Mouse (Mus musculus) kidney, embryonic 16.5 days (tissue): ENCODE measurements at regions not wholly inside any gene's neighbourhood (a gene's known extent, or its start where the extent isn't known, plus 50 kb on each side); places are given as distances from the start of the nearest gene placed in this dataset.

Source experiments
- ATAC-seq: fragments of 200-750 bp; cut with Nextera tagmentation; 2 replicates; pipeline ENCODE4 v1.8.0; 2017; ENCODE audit warnings: moderate TSS enrichment; ENCODE audit not compliant: low FRiP score, low TSS enrichment
- H3K27ac ChIP-seq: fragments of 300-500 bp; sonication (generic); 2 replicates; pipeline ENCODE4 v1.5.1; 2014; ENCODE audit warnings: low read length
- H3K27me3 ChIP-seq: fragments of 300-500 bp; sonication (generic); 2 replicates; pipeline ENCODE4 v1.6.1; 2014; ENCODE audit warnings: low read length, control low read depth, mixed read lengths; ENCODE audit not compliant: insufficient read depth
- H3K36me3 ChIP-seq: fragments of 300-500 bp; sonication (generic); 2 replicates; pipeline ENCODE4 v1.6.1; 2014; ENCODE audit warnings: low read length, control low read depth, mixed read lengths; ENCODE audit not compliant: insufficient read depth
- H3K4me1 ChIP-seq: fragments of 300-500 bp; sonication (generic); 2 replicates; pipeline ENCODE4 v1.6.1; 2014; ENCODE audit warnings: low read length, control low read depth, mixed read lengths; ENCODE audit not compliant: insufficient read depth
- H3K4me2 ChIP-seq: fragments of 300-500 bp; sonication (generic); replicated peaks from 2 replicates; pipeline ENCODE4 v1.6.1; 2014; ENCODE audit warnings: low read depth, low read length
- H3K4me3 ChIP-seq: fragments of 300-500 bp; sonication (generic); 2 replicates; pipeline ENCODE4 v1.5.1; 2014; ENCODE audit warnings: mild to moderate bottlenecking, low read length
- H3K9ac ChIP-seq: fragments of 300-500 bp; sonication (generic); replicated peaks from 2 replicates; pipeline ENCODE4 v1.6.1; 2014; ENCODE audit warnings: low read length
- H3K9me3 ChIP-seq: fragments of 300-500 bp; sonication (generic); 2 replicates; pipeline ENCODE4 v1.6.1; 2016; ENCODE audit warnings: low read length, control low read depth
- WGBS: fragments of 180-500 bp; shearing (Covaris S2); extraction: QIAGEN DNeasy Blood & Tissue Kit; methylation state at CpG from one replicate; pipeline ENCODE4 v1.1.7; 2014; 5-methylcytosine and 5-hydroxymethylcytosine counted together

DNA sequence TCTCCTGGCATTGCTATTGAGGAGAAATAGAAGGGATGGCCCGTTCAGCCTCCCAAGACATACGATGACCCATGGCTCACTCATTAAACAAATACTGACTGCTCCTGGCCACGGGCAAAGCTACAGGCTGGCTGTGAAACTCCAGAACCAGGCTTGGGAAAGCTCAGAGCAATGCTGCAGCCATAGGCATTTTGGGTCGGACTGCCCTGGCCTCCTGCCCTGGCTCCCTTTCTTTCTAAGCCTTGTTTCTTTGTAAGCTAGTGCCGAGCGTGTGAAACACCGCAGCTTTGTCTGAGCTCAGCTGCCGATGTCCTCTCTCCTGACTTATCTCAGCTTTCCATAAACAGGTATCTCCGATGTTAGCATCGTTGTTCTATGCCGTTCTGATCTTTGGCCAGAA lies 316.9 kb downstream of the Gm45692 start:
- no peak for ATAC-seq
- H3K36me3 ChIP-seq = no peaks in the 10 kb centered on the region
- H3K27me3 ChIP-seq = no peaks in the 10 kb centered on the region
- peaks cover 8% of the 10 kb centered on the region; the same call in 1 of the 2 replicates for H3K4me1 ChIP-seq
- no peak overlapping the region for H3K27ac ChIP-seq
- no peaks in the 10 kb centered on the region for H3K9me3 ChIP-seq
- no peak overlapping the region for H3K9ac ChIP-seq
- 81% methylated on average over 11 of the region's 11 CpGs for WGBS
- no peak overlapping the region for H3K4me2 ChIP-seq
- no peak overlapping the region for H3K4me3 ChIP-seq

GRCm38 (mm10) chr8:26437571-26437970 lies 318.2 kb downstream of the Gm45692 start:
- no peaks in the 10 kb centered on the region for H3K27me3 ChIP-seq

GRCm38 (mm10) chr8:26438246-26438862 lies 319.0 kb downstream of the Gm45692 start:
- H3K27ac ChIP-seq = no peak overlapping the region
- no peaks in the 10 kb centered on the region for H3K27me3 ChIP-seq
- no peak overlapping the region; the same call in 1 of the 2 replicates for H3K9ac ChIP-seq
- no peaks in the 10 kb centered on the region for H3K36me3 ChIP-seq
- no peak for ATAC-seq
- H3K4me3 ChIP-seq = peak overlapping the region; percentile 35
- peaks cover 9% of the 10 kb centered on the region; the same call in 1 of the 2 replicates for H3K4me1 ChIP-seq
- WGBS = 29% methylated on average over 15 of the region's 15 CpGs
- no peaks in the 10 kb centered on the region for H3K9me3 ChIP-seq
- H3K4me2 ChIP-seq = peak overlapping the region; percentile 55

More at GRCm38 (mm10) chr8:26437571-26437970, 318.2 kb downstream of the Gm45692 start:
- Histone ChIP-seq H3K36me3 (no peaks in the 10 kb centered on the region), H3K9me3 (no peaks in the 10 kb centered on the region), H3K9ac (no peak overlapping the region), H3K4me3 (no peak overlapping the region), H3K4me2 (no peak overlapping the region), H3K27ac (no peak overlapping the region), H3K4me1 (peaks cover 9% of the 10 kb centered on the region; the same call in 1 of the 2 replicates)
- ATAC-seq = no peak
- 69% methylated on average over 3 of the region's 3 CpGs for WGBS

- 7% methylated on average over 16 of the region's 16 CpGs for WGBS
- Histone ChIP-seq H3K27me3 (no peaks in the 10 kb centered on the region), H3K27ac (no peak overlapping the region), H3K9ac (peak overlapping the region; percentile 29; the same call in 1 of the 2 replicates), H3K36me3 (no peaks in the 10 kb centered on the region), H3K9me3 (no peaks in the 10 kb centered on the region), H3K4me3 (peak overlapping the region; percentile 35), H3K4me1 (peaks cover 9% of the 10 kb centered on the region; the same call in 1 of the 2 replicates), H3K4me2 (peak overlapping the region; percentile 55)
- peak; percentile 29; the same call in 1 of the 2 replicates for ATAC-seq
Observed at GRCm38 (mm10) chr8:26438877-26439276, 319.5 kb downstream of the Gm45692 start.

DNA sequence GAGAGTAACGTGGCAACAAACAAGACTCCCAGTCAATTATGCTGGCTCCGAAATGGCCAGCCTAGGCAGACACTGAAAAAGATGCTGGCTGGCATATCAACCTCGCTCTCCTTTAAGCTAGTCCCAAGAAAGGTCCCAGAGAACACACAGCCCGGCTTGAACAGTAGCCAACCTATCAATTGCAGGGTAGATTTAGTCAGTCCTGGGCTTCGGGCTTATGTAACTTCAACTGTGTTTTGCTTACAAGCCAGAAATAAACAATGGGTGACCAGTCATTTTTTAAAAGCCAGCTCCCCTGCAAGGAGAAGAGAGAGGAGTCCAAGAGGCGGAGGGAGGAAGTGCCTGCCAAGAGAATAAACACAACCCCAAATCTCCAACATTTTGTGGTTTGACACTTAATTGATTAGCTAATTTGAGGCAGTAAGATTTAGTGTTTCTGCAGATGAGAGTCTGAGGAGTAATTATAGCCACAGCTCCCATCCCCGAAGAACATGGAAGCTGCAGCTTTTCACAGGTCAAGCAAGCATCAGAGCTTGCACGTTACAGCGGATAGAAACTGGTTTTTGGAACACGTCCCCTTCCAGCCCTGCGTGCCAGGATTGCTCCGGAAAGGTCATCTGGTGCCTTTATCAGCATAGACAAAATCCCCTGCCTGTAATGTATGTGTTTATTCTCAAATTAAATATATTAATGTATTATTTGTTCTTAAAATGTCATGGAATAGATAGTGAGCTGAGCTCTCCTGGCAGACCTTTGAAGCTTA lies 322.1 kb downstream of the Gm45692 start:
- WGBS = 49% methylated on average over 12 of the region's 12 CpGs
- Histone ChIP-seq H3K27ac (no peak overlapping the region), H3K4me2 (no peak overlapping the region), H3K36me3 (no peaks in the 10 kb centered on the region), H3K9me3 (no peaks in the 10 kb centered on the region), H3K4me3 (no peak overlapping the region), H3K27me3 (no peaks in the 10 kb centered on the region), H3K9ac (no peak overlapping the region), H3K4me1 (peaks cover 9% of the 10 kb centered on the region; the same call in 1 of the 2 replicates)
- ATAC-seq = no peak

- Histone ChIP-seq H3K27me3 (no peaks in the 10 kb centered on the region), H3K9ac (no peak overlapping the region), H3K27ac (no peak overlapping the region), H3K36me3 (no peaks in the 10 kb centered on the region), H3K4me1 (peaks cover 9% of the 10 kb centered on the region; the same call in 1 of the 2 replicates), H3K9me3 (no peaks in the 10 kb centered on the region), H3K4me2 (no peak overlapping the region), H3K4me3 (no peak overlapping the region)
- WGBS = 50% methylated on average over 4 of the region's 4 CpGs
- no peak for ATAC-seq
Observed at GRCm38 (mm10) chr8:26443041-26443440, 323.7 kb downstream of the Gm45692 start.

DNA sequence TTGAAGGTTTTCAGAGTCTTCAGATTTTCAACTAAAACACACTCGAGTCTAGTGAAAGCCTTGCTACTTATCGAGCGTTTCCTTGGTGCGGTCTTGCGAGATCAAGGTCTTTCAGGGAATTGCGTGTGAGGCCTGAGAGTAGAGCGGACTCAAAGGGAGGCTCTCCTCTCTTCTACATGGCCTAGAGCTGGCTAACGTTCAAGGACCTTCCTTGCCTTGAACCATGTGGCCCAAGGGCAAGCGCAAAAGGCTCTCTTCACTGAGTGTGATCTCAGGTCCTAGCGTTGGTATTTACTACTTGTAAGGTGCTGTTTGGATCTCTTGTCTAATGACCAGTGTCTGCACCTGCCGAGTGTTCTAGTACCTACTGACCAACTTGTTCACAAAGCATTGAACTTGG lies 324.4 kb downstream of the Gm45692 start:
- H3K27me3 ChIP-seq = no peaks in the 10 kb centered on the region
- H3K4me3 ChIP-seq = no peak overlapping the region
- no peaks in the 10 kb centered on the region for H3K36me3 ChIP-seq
- 91% methylated on average over 11 of the region's 11 CpGs for WGBS
- H3K9ac ChIP-seq = no peak overlapping the region
- no peak for ATAC-seq
- H3K4me1 ChIP-seq = peaks cover 9% of the 10 kb centered on the region; the same call in 1 of the 2 replicates
- H3K4me2 ChIP-seq = no peak overlapping the region
- H3K27ac ChIP-seq = no peak overlapping the region
- no peaks in the 10 kb centered on the region for H3K9me3 ChIP-seq

DNA sequence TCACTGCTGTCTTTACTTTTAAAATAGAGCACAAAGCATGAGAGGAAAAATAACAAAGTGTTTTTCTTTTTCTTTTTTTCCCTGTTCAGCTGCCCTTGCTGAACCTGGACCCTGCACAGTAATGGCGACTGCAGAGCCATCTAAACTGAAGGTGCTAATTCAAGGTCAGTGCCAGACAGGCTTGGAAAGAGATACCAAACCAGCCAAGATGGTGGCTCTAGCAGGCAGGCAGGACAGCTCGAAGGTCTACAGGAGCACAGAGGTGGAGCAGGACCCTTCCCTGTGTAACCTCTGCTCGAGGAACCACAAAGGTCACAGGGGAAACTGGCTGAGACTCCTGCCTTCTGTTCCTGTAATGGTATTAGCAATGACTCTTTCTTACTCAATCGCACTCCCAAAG lies 326.7 kb downstream of the Gm45692 start:
- Histone ChIP-seq H3K27me3 (no peaks in the 10 kb centered on the region), H3K27ac (no peak overlapping the region), H3K4me2 (no peak overlapping the region), H3K9ac (no peak overlapping the region), H3K4me3 (no peak overlapping the region), H3K9me3 (no peaks in the 10 kb centered on the region), H3K4me1 (0 out of 2 replicates have a peak, but pooled peaks cover 3% of the 10 kb centered on the region), H3K36me3 (no peaks in the 10 kb centered on the region)
- 65% methylated on average over 4 of the region's 4 CpGs for WGBS
- ATAC-seq = no peak

- Histone ChIP-seq H3K9me3 (no peaks in the 10 kb centered on the region), H3K9ac (no peak overlapping the region), H3K27me3 (no peaks in the 10 kb centered on the region), H3K36me3 (no peaks in the 10 kb centered on the region), H3K4me3 (no peak overlapping the region), H3K27ac (no peak overlapping the region), H3K4me1 (no peaks in the 10 kb centered on the region; the same call in 1 of the 2 replicates), H3K4me2 (no peak overlapping the region)
- ATAC-seq = no peak
- 82% methylated on average over 8 of the region's 8 CpGs for WGBS
Observed at GRCm38 (mm10) chr8:26447886-26448640, 328.7 kb downstream of the Gm45692 start.
